Comparison of ENCODE assay signal across 8 mouse cellular contexts in the genomic region with DNA sequence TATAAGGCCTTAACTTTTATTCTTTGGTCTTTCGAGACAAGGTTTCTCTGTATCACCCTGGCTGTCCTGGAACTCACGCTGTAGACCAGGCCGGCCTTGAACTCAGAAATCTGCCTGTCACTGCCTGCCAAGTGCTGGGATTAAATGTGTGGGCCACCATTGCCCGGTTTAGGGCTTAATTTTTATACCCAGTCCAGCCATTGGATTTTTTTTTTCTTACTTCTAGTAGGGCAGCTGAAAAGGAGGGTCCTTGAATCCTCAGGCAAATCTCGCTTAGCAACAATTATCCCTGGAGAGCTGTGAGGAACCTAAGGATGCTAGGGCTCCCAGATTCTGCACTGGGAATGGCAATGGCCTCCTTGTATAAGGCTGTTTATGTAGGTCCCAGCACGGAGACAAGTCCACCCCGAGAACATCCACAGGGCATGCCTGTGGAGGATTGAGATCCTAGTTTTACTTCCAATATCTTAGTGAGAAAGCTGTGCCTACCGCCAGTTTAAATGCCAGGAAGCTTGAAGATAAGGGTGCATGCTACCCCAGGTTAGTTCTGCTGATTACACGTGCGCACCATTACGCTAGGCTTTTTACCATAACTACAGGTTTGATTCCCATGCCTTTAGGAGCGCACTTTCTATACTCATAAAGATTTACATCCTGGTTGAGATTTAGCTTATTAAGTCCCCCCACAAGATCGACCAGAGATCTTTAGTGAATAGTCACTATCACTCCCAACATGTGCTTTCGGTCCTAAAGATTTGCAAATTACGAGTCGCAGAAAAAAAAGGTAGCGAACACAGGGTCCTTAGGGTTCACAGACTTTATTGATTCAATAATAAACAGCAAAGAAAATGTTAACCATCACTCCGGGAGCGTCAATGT. TPM values are rescaled to one million over a fixed set of nuclear protein-coding genes. Genes with fewer than 3 reads are reported as not detected.
A peak's percentile ranks its signal among the peaks of the same experiment; 100 is the strongest.
DNase-seq lines count a peak whose midpoint lies in the region; ATAC-seq and TF ChIP-seq lines count a peak whose summit lies in the region.

No protein-coding gene starts in this region.

- H3K79me2 ChIP-seq in C2C12 (ENCODE audit: control insufficient read depth, insufficient read depth) = peaks cover 45% of the 10 kb centered on the region

- no peak for ATAC-seq in forebrain, embryonic 11.5 days (replicated peaks; ENCODE audit: low FRiP score)
- no peak for ATAC-seq in liver, embryonic 14.5 days (ENCODE audit: insufficient read depth)

- intact Hi-C loops in gastrocnemius, adult 2 months (cut with DNase I) = no loop called here

- no peak for TF ChIP-seq CTCF in gastrocnemius, adult 2 months (IDR thresholded peaks at IDR 0.05)
- TF ChIP-seq CTCF in C2C12 (IDR thresholded peaks at IDR 0.05; ENCODE audit: control insufficient read depth, insufficient read depth, insufficient read length) = no peak
- no peak for TF ChIP-seq CTCF in liver, embryonic 14.5 days (IDR thresholded peaks at IDR 0.05; ENCODE audit: low read depth)

- H3K27me3 ChIP-seq in C2C12 (ENCODE audit: control insufficient read depth, insufficient read depth, insufficient read length) = no peaks in the 10 kb centered on the region
- no peaks in the 10 kb centered on the region for H3K27me3 ChIP-seq in forebrain, embryonic 11.5 days (ENCODE audit: control insufficient read depth, insufficient read depth, low read length)
- H3K27me3 ChIP-seq in liver, embryonic 14.5 days (ENCODE audit: control insufficient read depth, insufficient read depth, low read length) = no peaks in the 10 kb centered on the region

- no peak for DNase-seq in gastrocnemius, adult 2 months
- no peak for DNase-seq in gastrocnemius, adult 18-20 months (ENCODE audit: low spot score)
- no peak for DNase-seq in forebrain, embryonic 11.5 days (ENCODE audit: low spot score)
- peak in 1 of 3 experiments; percentile 47 for DNase-seq in liver, embryonic 14.5 days (ENCODE audit: low read depth in 3 of 3, low spot score in 3 of 3)
- no peak for DNase-seq in adrenal gland, postnatal 14 days
- DNase-seq in cerebellum, postnatal 25 days = no peak
- DNase-seq in spleen, postnatal 10 days (ENCODE audit: low spot score in 2 of 2) = no peak

- peaks cover 28% of the 10 kb centered on the region for H3K36me3 ChIP-seq in C2C12 (ENCODE audit: control insufficient read depth, insufficient read depth)
- H3K36me3 ChIP-seq in forebrain, embryonic 11.5 days (ENCODE audit: control insufficient read depth, insufficient read depth, low read length) = no peaks in the 10 kb centered on the region; the same call in 1 of the 2 replicates
- H3K36me3 ChIP-seq in liver, embryonic 14.5 days (replicated peaks; ENCODE audit: control insufficient read depth, insufficient read depth, low read depth) = peaks cover 12% of the 10 kb centered on the region

- 16% methylated on average over 19 of the region's 19 CpGs for WGBS in forebrain, embryonic 11.5 days
- WGBS in liver, embryonic 14.5 days (ENCODE audit: insufficient replicate concordance) = 8% methylated on average over 19 of the region's 19 CpGs

- peak overlapping the region; percentile 90 for H3K27ac ChIP-seq in gastrocnemius, adult 2 months
- H3K27ac ChIP-seq in forebrain, embryonic 11.5 days (ENCODE audit: low read depth, low read length) = peak overlapping the region; percentile 62; the same call in 1 of the 2 replicates
- H3K27ac ChIP-seq in liver, embryonic 14.5 days = peak overlapping the region; percentile 77

- H3K9me3 ChIP-seq in forebrain, embryonic 11.5 days (ENCODE audit: control insufficient read depth, low read length) = no peaks in the 10 kb centered on the region
- H3K9me3 ChIP-seq in liver, embryonic 14.5 days (ENCODE audit: control insufficient read depth, low read length) = no peaks in the 10 kb centered on the region

- no peak; the same call in 1 of the 2 replicates for TF ChIP-seq EP300 in liver, embryonic 14.5 days (IDR thresholded peaks at IDR 0.05; ENCODE audit: low read depth)

- H3ac ChIP-seq in C2C12 (ENCODE audit: control insufficient read depth, insufficient read length, low read depth) = peak overlapping the region; percentile 80

- peak overlapping the region; percentile 82 for H3K4me3 ChIP-seq in gastrocnemius, adult 2 months
- peak overlapping the region; percentile 76 for H3K4me3 ChIP-seq in C2C12 (ENCODE audit: insufficient read depth, poor library complexity, severe bottlenecking)
- H3K4me3 ChIP-seq in forebrain, embryonic 11.5 days (ENCODE audit: low read depth, low read length) = peak overlapping the region; percentile 50
- H3K4me3 ChIP-seq in liver, embryonic 14.5 days (ENCODE audit: insufficient read depth in 1 of 2, low read depth in 2 of 2, low read length in 2 of 2) = peak overlapping the region; percentile 75 to 97

- peaks cover 16% of the 10 kb centered on the region for H3K79me3 ChIP-seq in C2C12 (ENCODE audit: low read depth)

- peak overlapping the region; percentile 76 for H3K4me2 ChIP-seq in forebrain, embryonic 11.5 days (ENCODE audit: low read depth, low read length, severe bottlenecking)
- H3K4me2 ChIP-seq in liver, embryonic 14.5 days (ENCODE audit: low read depth) = peak overlapping the region; percentile 95

- peak overlapping the region; percentile 79 for H3K9ac ChIP-seq in forebrain, embryonic 11.5 days (ENCODE audit: low read length)
- H3K9ac ChIP-seq in liver, embryonic 14.5 days (replicated peaks) = peak overlapping the region; percentile 72

- H3K4me1 ChIP-seq in forebrain, embryonic 11.5 days (replicated peaks; ENCODE audit: control insufficient read depth, insufficient read depth, low read length) = no peaks in the 10 kb centered on the region; the same call in 1 of the 2 replicates
- peaks cover 13 to 19% of the 10 kb centered on the region in 2 experiments for H3K4me1 ChIP-seq in liver, embryonic 14.5 days (replicated peaks; ENCODE audit: control insufficient read depth in 2 of 2, insufficient read depth in 2 of 2, low read length in 1 of 2)

TF ChIP-seq in C2C12, 6 proteins besides CTCF, POLR2A, EP300 and RAD21:
- TF ChIP-seq MAX (IDR thresholded peaks at IDR 0.05) (peak; percentile 40), FOSL1 (IDR thresholded peaks at IDR 0.05; ENCODE audit: insufficient read depth, low read length, poor library complexity, severe bottlenecking) (no peak)

RNA-seq across cellular contexts. Expression of gene 1810009A15Rik, which starts 0.8 kb away (rescaled TPM):
- 10 to 100 TPM; 11.8 to 13.5 TPM for total RNA-seq in gastrocnemius, adult 2 months (2021)
- total RNA-seq in gastrocnemius, adult 18-20 months (2021) = 10 to 100 TPM; 14.5 to 15.4 TPM
- 175 TPM for polyA plus RNA-seq in C2C12 (2012; fragmentation: generic; extraction: Trizol)
- 124 and 131 TPM in 2 replicates for polyA plus RNA-seq in forebrain, embryonic 11.5 days (2014; fragmentation: Nextera tagmentation; extraction: Ambion mirVana)
- polyA plus RNA-seq in liver, embryonic 14.5 days (2012; rRNA removed) = 36.7 and 52.7 TPM in 2 replicates
- 65.0 and 70.8 TPM in 2 replicates for polyA plus RNA-seq in liver, embryonic 14.5 days (2014; fragmentation: Nextera tagmentation; extraction: Ambion mirVana)
- 42.4 and 46.2 TPM in 2 replicates for total RNA-seq in adrenal gland, postnatal 14 days (2021)

RNA-seq across cellular contexts. Expression of gene Gm49416, which starts 0.9 kb away (rescaled TPM):
- total RNA-seq in gastrocnemius, adult 2 months (2021) = 1 to 10 TPM in 1 of 2 experiments, under 1 TPM in 1; 0.61 to 5.3 TPM
- 1 to 10 TPM; 1.2 to 2.3 TPM for total RNA-seq in gastrocnemius, adult 18-20 months (2021)
- polyA plus RNA-seq in C2C12 (2012; fragmentation: generic; extraction: Trizol) = 0.61 TPM
- polyA plus RNA-seq in forebrain, embryonic 11.5 days (2014; fragmentation: Nextera tagmentation; extraction: Ambion mirVana) = not detected in 2 replicates
- 0.13 TPM in 1 of 2 replicates, not detected in the other for polyA plus RNA-seq in liver, embryonic 14.5 days (2012; rRNA removed)
- not detected in 2 replicates for polyA plus RNA-seq in liver, embryonic 14.5 days (2014; fragmentation: Nextera tagmentation; extraction: Ambion mirVana)
- 6.0 TPM in 1 of 2 replicates, not detected in the other for total RNA-seq in adrenal gland, postnatal 14 days (2021)

RNA-seq across cellular contexts. Expression of gene Gm49403, which starts 4.1 kb away (rescaled TPM):
- total RNA-seq in gastrocnemius, adult 2 months (2021) = not detected
- not detected for total RNA-seq in gastrocnemius, adult 18-20 months (2021)
- not detected for polyA plus RNA-seq in C2C12 (2012; fragmentation: generic; extraction: Trizol)
- not detected in 2 replicates for polyA plus RNA-seq in forebrain, embryonic 11.5 days (2014; fragmentation: Nextera tagmentation; extraction: Ambion mirVana)
- polyA plus RNA-seq in liver, embryonic 14.5 days (2012; rRNA removed) = not detected in 2 replicates
- not detected in 2 replicates for polyA plus RNA-seq in liver, embryonic 14.5 days (2014; fragmentation: Nextera tagmentation; extraction: Ambion mirVana)
- total RNA-seq in adrenal gland, postnatal 14 days (2021) = not detected in 2 replicates

RNA-seq across cellular contexts. Expression of gene Lbhd1, which starts 4.3 kb away (rescaled TPM):
- total RNA-seq in gastrocnemius, adult 2 months (2021) = 1 to 10 TPM in 1 of 2 experiments, under 1 TPM in 1; 0.99 to 6.1 TPM
- 1 to 10 TPM; 2.9 to 5.3 TPM for total RNA-seq in gastrocnemius, adult 18-20 months (2021)
- polyA plus RNA-seq in C2C12 (2012; fragmentation: generic; extraction: Trizol) = 8.6 TPM
- polyA plus RNA-seq in forebrain, embryonic 11.5 days (2014; fragmentation: Nextera tagmentation; extraction: Ambion mirVana) = 110 and 112 TPM in 2 replicates
- 3.1 and 3.7 TPM in 2 replicates for polyA plus RNA-seq in liver, embryonic 14.5 days (2012; rRNA removed)
- polyA plus RNA-seq in liver, embryonic 14.5 days (2014; fragmentation: Nextera tagmentation; extraction: Ambion mirVana) = 43.7 and 47.7 TPM in 2 replicates
- total RNA-seq in adrenal gland, postnatal 14 days (2021) = 4.6 and 13.6 TPM in 2 replicates

RNA-seq across cellular contexts. Expression of gene Ints5, which starts 5.0 kb away (rescaled TPM):
- total RNA-seq in gastrocnemius, adult 2 months (2021) = 10 to 100 TPM; 10.6 to 12.5 TPM
- 1 to 10 TPM; 9.2 to 9.9 TPM for total RNA-seq in gastrocnemius, adult 18-20 months (2021)
- polyA plus RNA-seq in C2C12 (2012; fragmentation: generic; extraction: Trizol) = 48.0 TPM
- polyA plus RNA-seq in forebrain, embryonic 11.5 days (2014; fragmentation: Nextera tagmentation; extraction: Ambion mirVana) = 47.7 and 50.9 TPM in 2 replicates
- polyA plus RNA-seq in liver, embryonic 14.5 days (2012; rRNA removed) = 12.2 and 14.4 TPM in 2 replicates
- polyA plus RNA-seq in liver, embryonic 14.5 days (2014; fragmentation: Nextera tagmentation; extraction: Ambion mirVana) = 14.7 and 16.3 TPM in 2 replicates
- total RNA-seq in adrenal gland, postnatal 14 days (2021) = 22.5 and 23.1 TPM in 2 replicates
